10 mouse cellular contexts compared by ENCODE assay signal in the genomic region with DNA sequence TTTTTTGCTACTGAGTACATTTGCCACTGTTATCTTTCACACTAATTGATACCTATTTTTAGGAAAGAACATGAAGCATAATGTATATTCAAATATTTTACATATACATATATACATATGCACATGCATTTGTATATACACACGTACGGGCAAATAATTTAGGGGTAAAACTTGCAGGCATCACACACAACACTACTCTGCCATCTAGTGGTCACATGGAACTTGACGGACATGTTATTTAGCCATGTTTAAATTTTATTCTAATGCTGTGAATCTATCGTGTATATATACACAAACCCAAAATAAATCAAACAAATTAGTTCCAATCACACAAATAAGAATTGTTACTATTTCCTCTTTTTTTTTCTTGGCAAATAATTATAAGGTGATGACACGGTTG.
DNase-seq lines count a peak whose midpoint lies in the region; ATAC-seq and TF ChIP-seq lines count a peak whose summit lies in the region.
"Had no signal": no experiment of that assay in that cellular context is flagged by ENCODE, and none has a peak within 500 bp of the region (broad histone marks: within the 10 kb centered on the region; RNA-seq: fewer than 3 reads in every experiment).

No protein-coding gene starts in this region.

- no peak overlapping the region for H3K4me2 ChIP-seq in liver, embryonic 14.5 days (ENCODE audit: low read depth)
- H3K4me2 ChIP-seq in liver, embryonic 11.5 days, result no peak overlapping the region
- H3K4me2 ChIP-seq: heart, embryonic 13.5 days had no signal

- no peak overlapping the region for H3K27ac ChIP-seq in liver, embryonic 14.5 days
- H3K27ac ChIP-seq in liver, embryonic 11.5 days (ENCODE audit: low read depth, low read length), result no peak overlapping the region
- H3K27ac ChIP-seq: heart, embryonic 13.5 days; macrophage had no signal

- H3K27me3 ChIP-seq in liver, embryonic 14.5 days (ENCODE audit: control insufficient read depth, insufficient read depth, low read length), result no peaks in the 10 kb centered on the region
- no peaks in the 10 kb centered on the region for H3K27me3 ChIP-seq in liver, embryonic 11.5 days (replicated peaks; ENCODE audit: control insufficient read depth, insufficient read depth, low read length)

- H3K4me3 ChIP-seq in liver, embryonic 14.5 days (ENCODE audit: insufficient read depth in 1 of 2, low read depth in 2 of 2, low read length in 2 of 2), result no peak overlapping the region
- no peak overlapping the region for H3K4me3 ChIP-seq in liver, embryonic 11.5 days (ENCODE audit: low read depth, low read length)
- H3K4me3 ChIP-seq: heart, embryonic 13.5 days had no signal

- 21% methylated on average over 5 of the region's 5 CpGs for WGBS in liver, embryonic 14.5 days (ENCODE audit: insufficient replicate concordance)
- WGBS in liver, embryonic 11.5 days, result 39% methylated on average over 5 of the region's 5 CpGs

- ATAC-seq in liver, embryonic 14.5 days (ENCODE audit: insufficient read depth), result no peak
- ATAC-seq in liver, embryonic 11.5 days (replicated peaks; ENCODE audit: low FRiP score), result no peak

- no peak for TF ChIP-seq EP300 in liver, embryonic 14.5 days (IDR thresholded peaks at IDR 0.05; ENCODE audit: low read depth)

- peak; percentile 38; the same call in 1 of the 2 replicates for TF ChIP-seq CTCF in liver, embryonic 14.5 days (IDR thresholded peaks at IDR 0.05; ENCODE audit: low read depth)

- no peak overlapping the region for H3K9ac ChIP-seq in liver, embryonic 14.5 days (replicated peaks)
- H3K9ac ChIP-seq in liver, embryonic 11.5 days (ENCODE audit: low read depth, low read length), result no peak overlapping the region
- H3K9ac ChIP-seq: heart, embryonic 13.5 days had no signal

- no peaks in the 10 kb centered on the region for H3K4me1 ChIP-seq in liver, embryonic 14.5 days (replicated peaks; ENCODE audit: control insufficient read depth in 2 of 2, insufficient read depth in 2 of 2, low read length in 1 of 2)
- H3K4me1 ChIP-seq in liver, embryonic 11.5 days (replicated peaks; ENCODE audit: control insufficient read depth, insufficient read depth, low read length), result no peaks in the 10 kb centered on the region
- H3K4me1 ChIP-seq: heart, embryonic 13.5 days had no signal

- H3K9me3 ChIP-seq in liver, embryonic 14.5 days (ENCODE audit: control insufficient read depth, low read length), result no peaks in the 10 kb centered on the region
- no peaks in the 10 kb centered on the region for H3K9me3 ChIP-seq in liver, embryonic 11.5 days (ENCODE audit: control insufficient read depth, low read length)
- H3K9me3 ChIP-seq: heart, embryonic 13.5 days had no signal

- no peaks in the 10 kb centered on the region for H3K36me3 ChIP-seq in liver, embryonic 14.5 days (replicated peaks; ENCODE audit: control insufficient read depth, insufficient read depth, low read depth)
- no peaks in the 10 kb centered on the region for H3K36me3 ChIP-seq in liver, embryonic 11.5 days (ENCODE audit: control insufficient read depth, insufficient read depth, low read length)
- H3K36me3 ChIP-seq: heart, embryonic 13.5 days had no signal

- peak; percentile 5 for DNase-seq in gastrocnemius, adult 18-20 months (ENCODE audit: low spot score)
- DNase-seq in gastrocnemius, postnatal 4 days (ENCODE audit: low spot score in 2 of 2), result no peak
- no peak for DNase-seq in liver, embryonic 14.5 days (ENCODE audit: low read depth in 3 of 3, low spot score in 3 of 3)
- no peak for DNase-seq in liver, embryonic 11.5 days (ENCODE audit: low spot score)
- peak; percentile 46 for DNase-seq in adipocyte (ENCODE audit: low spot score)
- peak; percentile 27 for DNase-seq in lung, postnatal 14 days
- DNase-seq in cerebellum, postnatal 4 days (ENCODE audit: low spot score in 2 of 2), result no peak
- no peak for DNase-seq in ovary, postnatal 10 days (ENCODE audit: low spot score)

Comparison
In these comparisons a context has a peak if more than half of its experiments do, and no peak if none do; other contexts are left out.
1. DNase-seq: peak in gastrocnemius, adult 18-20 months (single experiment), adipocyte (single experiment) and lung, postnatal 14 days (single experiment); none in gastrocnemius, postnatal 4 days (0 of 2), liver, embryonic 14.5 days (0 of 3), liver, embryonic 11.5 days (single experiment), cerebellum, postnatal 4 days (0 of 2) and ovary, postnatal 10 days (single experiment).